Comparison of ENCODE assay signal across 19 mouse cellular contexts in the genomic region with DNA sequence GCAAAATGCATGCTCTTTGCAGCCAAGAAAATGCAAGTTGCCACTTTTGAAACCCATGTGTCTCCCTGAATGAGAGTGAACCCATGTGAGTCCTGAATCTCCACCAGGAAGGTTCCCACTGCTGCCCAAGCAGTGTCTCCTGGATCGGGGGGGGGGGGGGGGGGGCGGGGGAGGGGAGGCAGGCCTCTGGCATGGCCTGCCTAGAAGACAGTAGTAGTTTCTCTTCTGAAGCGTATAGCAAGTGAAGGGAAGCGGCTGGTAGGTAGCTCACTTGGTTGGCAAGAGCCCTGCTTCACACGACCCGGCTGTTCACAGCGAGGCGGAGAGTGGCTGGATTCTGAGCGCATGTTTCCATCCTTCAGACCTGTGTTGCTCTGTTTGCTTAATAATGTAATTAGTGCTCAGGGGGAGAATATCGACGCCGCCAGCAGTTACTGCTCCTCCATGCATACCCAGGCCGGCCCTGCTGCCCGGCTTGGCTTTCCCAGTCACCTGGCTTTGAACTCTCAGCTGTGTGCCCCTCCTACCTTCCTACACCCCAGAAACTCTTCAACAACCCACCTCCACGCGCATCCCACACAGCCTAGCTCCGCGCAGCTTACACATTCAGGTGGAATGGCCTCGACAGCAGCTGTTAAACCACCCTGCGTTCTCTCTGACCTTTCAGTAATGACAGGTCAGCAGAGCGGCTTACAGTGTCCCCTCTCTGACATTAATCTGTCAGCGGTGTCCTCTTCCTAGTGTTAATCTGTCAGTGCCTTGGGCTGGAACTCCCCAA.
A peak's percentile ranks its signal among the peaks of the same experiment; 100 is the strongest.
DNase-seq lines count a peak whose midpoint lies in the region; ATAC-seq lines count a peak whose summit lies in the region.
"Had no signal": no experiment of that assay in that cellular context is flagged by ENCODE, and none has a peak within 500 bp of the region (broad histone marks: within the 10 kb centered on the region; RNA-seq: fewer than 3 reads in every experiment).

No protein-coding gene starts in this region.

- H3K27me3 ChIP-seq in kidney, embryonic 14.5 days (ENCODE audit: control insufficient read depth, insufficient read depth, low read length) = peaks cover 15% of the 10 kb centered on the region
- peaks cover 44% of the 10 kb centered on the region for H3K27me3 ChIP-seq in forebrain, embryonic 13.5 days
- H3K27me3 ChIP-seq in hindbrain, embryonic 16.5 days (replicated peaks; ENCODE audit: control insufficient read depth, insufficient read depth, low read length) = peaks cover 44% of the 10 kb centered on the region
- H3K27me3 ChIP-seq in neural tube, embryonic 12.5 days (replicated peaks) = peaks cover 89% of the 10 kb centered on the region

- H3K4me2 ChIP-seq in kidney, embryonic 14.5 days (replicated peaks; ENCODE audit: low read depth, low read length) = no peak overlapping the region
- H3K4me2 ChIP-seq in forebrain, embryonic 13.5 days = peak overlapping the region; percentile 49
- peak overlapping the region; percentile 3; the same call in 1 of the 2 replicates for H3K4me2 ChIP-seq in hindbrain, embryonic 16.5 days (ENCODE audit: low read length)
- peak overlapping the region; percentile 42 for H3K4me2 ChIP-seq in neural tube, embryonic 12.5 days (replicated peaks)
- H3K4me2 ChIP-seq: embryonic facial prominence, embryonic 13.5 days; limb, embryonic 13.5 days had no signal

- 16% methylated on average over 20 of the region's 22 CpGs for WGBS in kidney, embryonic 14.5 days
- 12% methylated on average over 21 of the region's 22 CpGs for WGBS in forebrain, embryonic 13.5 days
- WGBS in hindbrain, embryonic 16.5 days = 20% methylated on average over 20 of the region's 22 CpGs
- WGBS in neural tube, embryonic 12.5 days = 13% methylated on average over 21 of the region's 22 CpGs

- H3K9me3 ChIP-seq in kidney, embryonic 14.5 days (ENCODE audit: control insufficient read depth, low read length) = no peaks in the 10 kb centered on the region
- H3K9me3 ChIP-seq in forebrain, embryonic 13.5 days (replicated peaks) = no peaks in the 10 kb centered on the region
- H3K9me3 ChIP-seq in hindbrain, embryonic 16.5 days (ENCODE audit: control insufficient read depth, low read length) = no peaks in the 10 kb centered on the region
- H3K9me3 ChIP-seq in neural tube, embryonic 12.5 days = no peaks in the 10 kb centered on the region
- H3K9me3 ChIP-seq: embryonic facial prominence, embryonic 13.5 days; limb, embryonic 13.5 days had no signal

- no peaks in the 10 kb centered on the region for H3K36me3 ChIP-seq in kidney, embryonic 14.5 days (ENCODE audit: control insufficient read depth, insufficient read depth, low read length)
- H3K36me3 ChIP-seq in forebrain, embryonic 13.5 days (ENCODE audit: poor library complexity, severe bottlenecking) = no peaks in the 10 kb centered on the region
- no peaks in the 10 kb centered on the region for H3K36me3 ChIP-seq in hindbrain, embryonic 16.5 days (ENCODE audit: control insufficient read depth, insufficient read depth, low read length)
- no peaks in the 10 kb centered on the region for H3K36me3 ChIP-seq in neural tube, embryonic 12.5 days
- H3K36me3 ChIP-seq: embryonic facial prominence, embryonic 13.5 days; limb, embryonic 13.5 days had no signal

- no peak overlapping the region for H3K9ac ChIP-seq in kidney, embryonic 14.5 days (ENCODE audit: low read depth, low read length)
- no peak overlapping the region for H3K9ac ChIP-seq in forebrain, embryonic 13.5 days
- no peak overlapping the region for H3K9ac ChIP-seq in hindbrain, embryonic 16.5 days (ENCODE audit: low read depth, low read length)
- no peak overlapping the region for H3K9ac ChIP-seq in neural tube, embryonic 12.5 days
- H3K9ac ChIP-seq: embryonic facial prominence, embryonic 13.5 days; limb, embryonic 13.5 days had no signal

- ATAC-seq in kidney, embryonic 14.5 days (ENCODE audit: low FRiP score, low TSS enrichment) = peak; percentile 75
- peak; percentile 41 for ATAC-seq in forebrain, embryonic 13.5 days
- peak; percentile 40; the same call in 1 of the 2 replicates for ATAC-seq in hindbrain, embryonic 16.5 days
- peak; percentile 38; the same call in 1 of the 2 replicates for ATAC-seq in neural tube, embryonic 12.5 days (ENCODE audit: low FRiP score, low read depth)
- ATAC-seq: activated CD4-positive, CD25-positive, alpha-beta regulatory T cell, adult 4 months; intestine, postnatal 0 days had no signal

- no peak for DNase-seq in kidney, adult 9 months
- DNase-seq in urinary bladder, postnatal 14 days (ENCODE audit: low spot score) = no peak
- DNase-seq in layer of hippocampus, adult 8-10 months (ENCODE audit: low spot score in 2 of 2) = no peak
- no peak for DNase-seq in c-Kit-positive CD71-positive TER-119-positive erythroid progenitor cells, embryonic 14.5 days (ENCODE audit: low spot score)
- DNase-seq: B cell, adult 2 months; cerebellum, adult 2 months; heart, adult 2 months; heart, postnatal 10 days; layer of hippocampus, adult 9-11 months; lung, adult 2 months; thymus, postnatal 25 days had no signal

- no peak overlapping the region for H3K27ac ChIP-seq in kidney, embryonic 14.5 days (ENCODE audit: low read depth, low read length)
- H3K27ac ChIP-seq in forebrain, embryonic 13.5 days = peak overlapping the region; percentile 81
- no peak overlapping the region for H3K27ac ChIP-seq in hindbrain, embryonic 16.5 days (ENCODE audit: low read depth, low read length)
- H3K27ac ChIP-seq in neural tube, embryonic 12.5 days = no peak overlapping the region
- H3K27ac ChIP-seq: embryonic facial prominence, embryonic 13.5 days; heart, adult 2 months; limb, embryonic 13.5 days had no signal

- H3K4me3 ChIP-seq in kidney, embryonic 14.5 days (ENCODE audit: low read length) = no peak overlapping the region
- no peak overlapping the region for H3K4me3 ChIP-seq in forebrain, embryonic 13.5 days
- H3K4me3 ChIP-seq in hindbrain, embryonic 16.5 days (ENCODE audit: low read length) = no peak overlapping the region
- H3K4me3 ChIP-seq in neural tube, embryonic 12.5 days = no peak overlapping the region
- H3K4me3 ChIP-seq: embryonic facial prominence, embryonic 13.5 days; heart, adult 2 months; limb, embryonic 13.5 days had no signal

- H3K4me1 ChIP-seq in kidney, embryonic 14.5 days (ENCODE audit: control insufficient read depth, insufficient read depth, low read length) = peaks cover 10% of the 10 kb centered on the region; the same call in 1 of the 2 replicates
- H3K4me1 ChIP-seq in forebrain, embryonic 13.5 days = peaks cover 44% of the 10 kb centered on the region
- H3K4me1 ChIP-seq in hindbrain, embryonic 16.5 days (ENCODE audit: control insufficient read depth, insufficient read depth, low read depth, low read length) = peaks cover 18% of the 10 kb centered on the region
- H3K4me1 ChIP-seq in neural tube, embryonic 12.5 days = peaks cover 36% of the 10 kb centered on the region
